Mouse (Mus musculus) olfactory bulb, adult 2 months (tissue): ENCODE results near the gene Lrch3. TPM values are rescaled to one million over a fixed set of nuclear protein-coding genes. Genes with fewer than 3 reads are reported as not detected.
A peak's percentile ranks its signal among the peaks of the same experiment; 100 is the strongest.

Source experiments
- H3K27ac ChIP-seq: fragments of 200-500 bp; 2 replicates; pipeline ENCODE4 v1.5.1; 2012; ENCODE audit warnings: low read depth, low read length; ENCODE audit not compliant: insufficient read depth
- H3K4me1 ChIP-seq: fragments of 200-500 bp; 2 replicates; pipeline ENCODE4 v1.6.1; 2012; ENCODE audit warnings: low read length; ENCODE audit not compliant: control insufficient read depth, insufficient read depth
- H3K4me3 ChIP-seq: fragments of 200-500 bp; 2 replicates; pipeline ENCODE4 v1.5.1; 2012; ENCODE audit warnings: mild to moderate bottlenecking, low read depth, low read length, moderate library complexity; ENCODE audit not compliant: insufficient read depth
- CTCF ChIP-seq: fragments of 200-500 bp; IDR thresholded peaks from 2 replicates; pipeline ENCODE4 v1.5.1; 2012; ENCODE audit warnings: low read depth, mild to moderate bottlenecking, low read length, moderate library complexity; ENCODE audit not compliant: insufficient read depth
- POLR2A ChIP-seq: fragments of 200-500 bp; IDR thresholded peaks from 2 replicates; pipeline ENCODE4 v1.6.1; 2012; ENCODE audit warnings: mild to moderate bottlenecking, low read depth, low read length, moderate library complexity; ENCODE audit not compliant: insufficient read depth
- whole genome bisulfite sequencing: fragments of 180-500 bp; shearing (Covaris S2); methylation state at CpG from one replicate; pipeline ENCODE4 v1.1.7; 2018; 5-methylcytosine and 5-hydroxymethylcytosine counted together
- polyA plus RNA-seq: library from polyadenylated mRNA; stranded (reverse); fragments of >200 nt; gene quantifications from 2 replicates; pipeline ENCODE4 v1.2.4, GENCODE M21; 2012; ENCODE audit warnings: low replicate concordance; ENCODE audit not compliant: missing spikeins, insufficient read depth, insufficient read length

The Lrch3 gene
- polyA plus RNA-seq, 1 experiment: not detected

DNA sequence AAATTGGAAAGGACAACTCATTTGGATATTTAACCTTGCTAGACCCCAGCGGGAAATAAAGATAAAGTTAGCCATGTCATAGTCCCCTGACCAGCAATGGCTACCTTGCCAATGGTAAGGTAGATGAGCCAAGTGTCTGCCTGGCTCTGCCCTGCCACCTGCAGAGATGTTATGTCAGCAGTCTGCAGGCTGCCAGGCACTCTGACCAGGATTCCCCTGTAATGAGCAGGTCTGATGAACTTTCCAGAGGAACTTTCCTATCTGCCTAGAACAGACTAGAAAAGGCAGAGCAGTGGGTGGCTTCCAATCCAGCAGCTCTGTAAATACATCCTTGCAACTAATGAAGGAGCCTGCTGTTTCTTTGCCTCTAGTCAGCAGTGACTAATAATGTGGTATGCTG lies 101.0 kb downstream of the Lrch3 start:
- Histone ChIP-seq H3K4me1 (peaks cover 14% of the 10 kb centered on the region), H3K27ac (no peak overlapping the region), H3K4me3 (no peak overlapping the region)
- 78% methylated on average over 1 of the region's 1 CpGs for WGBS
- TF ChIP-seq POLR2A: no peak
- no peak for TF ChIP-seq CTCF

- TF ChIP-seq POLR2A: no peak
- no peak for TF ChIP-seq CTCF
- H3K4me1 ChIP-seq: peaks cover 14% of the 10 kb centered on the region
- H3K4me3 ChIP-seq: no peak overlapping the region
- WGBS: 88% methylated on average over 3 of the region's 3 CpGs
- H3K27ac ChIP-seq: no peak overlapping the region
Observed at GRCm38 (mm10) chr16:33015396-33015907, 101.6 kb downstream of the Lrch3 start.

DNA sequence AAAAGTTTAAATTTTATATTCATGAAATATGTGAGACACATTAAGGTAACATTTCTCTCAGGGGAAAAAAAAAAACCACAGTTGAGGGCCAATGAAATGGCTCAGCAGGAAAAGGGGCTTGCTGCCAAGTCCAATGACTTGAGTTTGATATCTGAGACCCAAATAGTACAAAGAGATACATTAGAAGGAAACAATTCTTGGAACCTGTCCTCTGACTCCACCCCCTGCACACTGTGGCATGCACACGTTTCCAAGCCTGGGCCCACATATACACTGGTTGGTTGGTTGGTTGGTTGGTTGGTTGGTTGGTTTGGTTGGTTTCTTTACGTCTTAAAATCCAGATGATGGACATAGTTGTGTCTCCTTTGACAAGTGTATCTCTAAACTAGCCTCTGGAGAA lies 102.1 kb downstream of the Lrch3 start:
- Histone ChIP-seq H3K27ac (no peak overlapping the region), H3K4me3 (no peak overlapping the region), H3K4me1 (peaks cover 14% of the 10 kb centered on the region)
- WGBS: 81% methylated on average over 2 of the region's 2 CpGs
- TF ChIP-seq POLR2A: no peak
- no peak for TF ChIP-seq CTCF

DNA sequence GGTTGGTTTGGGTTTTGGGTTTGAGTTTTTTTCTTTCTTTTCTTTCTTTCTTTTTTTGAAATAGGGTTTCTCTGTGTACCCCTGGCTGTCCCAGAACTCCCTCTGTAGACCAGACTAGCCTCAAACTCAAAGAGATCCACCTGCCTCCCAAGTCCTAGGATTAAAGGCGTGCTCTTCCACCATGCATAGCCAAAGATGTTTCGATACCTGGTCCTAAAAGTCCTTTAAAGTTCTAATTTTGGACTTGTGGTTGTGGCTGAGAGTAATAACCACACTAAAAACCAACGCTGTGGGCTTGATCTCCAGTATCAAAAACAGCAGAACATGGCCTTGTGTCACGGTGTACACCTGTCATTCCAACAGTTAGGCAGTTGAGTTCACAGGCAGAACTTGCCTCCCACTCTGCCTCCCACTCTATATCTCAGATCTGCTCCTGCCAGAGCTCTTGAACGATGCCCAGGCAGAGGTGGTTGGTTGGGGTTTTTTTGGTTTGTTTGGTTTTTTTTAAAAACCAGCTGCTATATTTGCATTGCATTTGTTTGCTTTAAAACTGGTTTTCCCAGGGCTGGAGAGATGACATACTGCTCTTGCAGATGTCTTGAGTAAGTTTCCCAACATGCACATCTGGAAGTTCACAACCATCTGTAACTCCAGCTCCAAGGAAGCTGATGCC lies 103.9 kb downstream of the Lrch3 start:
- whole genome bisulfite sequencing: 80% methylated on average over 5 of the region's 5 CpGs
- Histone ChIP-seq H3K4me3 (no peak overlapping the region), H3K27ac (no peak overlapping the region), H3K4me1 (peaks cover 14% of the 10 kb centered on the region)
- no peak for TF ChIP-seq POLR2A
- no peak for TF ChIP-seq CTCF

GRCm38 (mm10) chr16:33019117-33019770 lies 105.3 kb downstream of the Lrch3 start:
- no peak for TF ChIP-seq POLR2A
- TF ChIP-seq CTCF: no peak
- Histone ChIP-seq H3K4me3 (no peak overlapping the region), H3K4me1 (peaks cover 10% of the 10 kb centered on the region), H3K27ac (no peak overlapping the region)
- WGBS: 71% methylated on average over 21 of the region's 21 CpGs

GRCm38 (mm10) chr16:33021381-33021780 lies 107.5 kb downstream of the Lrch3 start:
- TF ChIP-seq POLR2A (no peak), CTCF (no peak)
- peaks cover 7% of the 10 kb centered on the region for H3K4me1 ChIP-seq
- no peak overlapping the region for H3K27ac ChIP-seq
- H3K4me3 ChIP-seq: no peak overlapping the region
- WGBS: 78% methylated on average over 3 of the region's 3 CpGs

DNA sequence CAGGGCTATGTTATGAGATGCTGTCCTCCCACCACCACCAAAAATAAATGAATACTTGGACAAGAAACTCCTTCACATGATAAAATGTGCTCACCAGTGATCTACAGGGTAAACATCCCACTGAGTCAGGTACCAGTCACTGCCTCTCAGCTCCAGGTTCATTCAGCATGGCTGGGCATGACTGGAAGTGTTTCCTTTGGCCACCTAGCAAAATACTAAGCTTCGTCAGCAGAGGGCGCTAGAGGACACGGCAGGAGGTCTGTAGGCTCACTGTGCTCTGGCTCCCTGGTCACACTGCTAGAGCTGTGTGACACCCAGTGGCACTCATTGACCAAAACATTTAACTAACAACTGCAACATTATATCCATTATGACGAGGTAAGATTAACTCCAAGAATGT lies 109.8 kb downstream of the Lrch3 start:
- peak; percentile 80; the same call in 1 of the 2 replicates for TF ChIP-seq CTCF
- no peak for TF ChIP-seq POLR2A
- Histone ChIP-seq H3K4me3 (no peak overlapping the region), H3K27ac (no peak overlapping the region), H3K4me1 (peaks cover 7% of the 10 kb centered on the region)
- WGBS: 4% methylated on average over 4 of the region's 4 CpGs

DNA sequence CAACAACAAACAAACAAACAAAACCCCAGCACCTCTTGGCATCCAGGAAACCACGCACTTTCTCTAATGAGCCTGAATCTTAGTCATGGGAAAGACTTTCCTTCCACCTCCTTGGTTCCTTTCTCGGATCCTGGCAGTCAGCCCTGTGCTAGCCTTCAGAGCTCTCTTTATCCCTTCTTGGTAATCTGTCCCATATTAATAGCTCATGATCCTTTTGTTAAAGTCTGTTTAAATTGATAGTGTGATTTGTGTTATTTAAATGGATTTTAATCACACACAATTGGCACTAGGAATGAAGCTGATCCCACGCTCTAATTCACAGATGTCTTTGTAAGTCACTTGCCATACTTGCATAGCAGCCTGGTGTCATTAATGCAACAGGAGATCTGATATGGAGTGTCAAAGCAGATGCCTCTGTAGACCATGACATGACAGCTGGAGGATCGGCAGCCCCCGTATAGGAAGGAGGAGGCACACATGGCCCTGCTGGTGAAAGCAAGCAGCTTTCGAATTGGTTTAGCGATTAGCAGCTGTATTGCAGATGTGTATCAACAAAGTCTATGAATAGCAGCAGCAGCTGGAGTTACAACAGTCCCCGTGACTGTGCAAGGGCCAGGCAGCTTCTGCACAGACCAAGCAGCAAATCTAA lies 110.7 kb downstream of the Lrch3 start:
- TF ChIP-seq POLR2A (no peak), CTCF (no peak)
- Histone ChIP-seq H3K4me1 (peaks cover 4% of the 10 kb centered on the region), H3K4me3 (no peak overlapping the region), H3K27ac (no peak overlapping the region)
- WGBS: 34% methylated on average over 8 of the region's 8 CpGs

- H3K4me1 ChIP-seq: peaks cover 4% of the 10 kb centered on the region
- H3K27ac ChIP-seq: no peak overlapping the region
- 89% methylated on average over 7 of the region's 7 CpGs for WGBS
- TF ChIP-seq POLR2A (no peak), CTCF (no peak)
- no peak overlapping the region for H3K4me3 ChIP-seq
Observed at GRCm38 (mm10) chr16:33026357-33026756, 112.5 kb downstream of the Lrch3 start.
